Mouse (Mus musculus) liver, adult (tissue): ENCODE results near the gene Elob.

Source experiments
- GATA4 ChIP-seq: IDR thresholded peaks from 2 replicates; pipeline ENCODE4 v1.6.1; 2014; ENCODE audit warnings: mild to moderate bottlenecking, low read length; ENCODE audit not compliant: insufficient replicate concordance

Gene Elob

GRCm38 (mm10) chr17:23803366-23804041 lies 25.4 kb downstream of the Elob start:
- no peak for TF ChIP-seq GATA4

DNA sequence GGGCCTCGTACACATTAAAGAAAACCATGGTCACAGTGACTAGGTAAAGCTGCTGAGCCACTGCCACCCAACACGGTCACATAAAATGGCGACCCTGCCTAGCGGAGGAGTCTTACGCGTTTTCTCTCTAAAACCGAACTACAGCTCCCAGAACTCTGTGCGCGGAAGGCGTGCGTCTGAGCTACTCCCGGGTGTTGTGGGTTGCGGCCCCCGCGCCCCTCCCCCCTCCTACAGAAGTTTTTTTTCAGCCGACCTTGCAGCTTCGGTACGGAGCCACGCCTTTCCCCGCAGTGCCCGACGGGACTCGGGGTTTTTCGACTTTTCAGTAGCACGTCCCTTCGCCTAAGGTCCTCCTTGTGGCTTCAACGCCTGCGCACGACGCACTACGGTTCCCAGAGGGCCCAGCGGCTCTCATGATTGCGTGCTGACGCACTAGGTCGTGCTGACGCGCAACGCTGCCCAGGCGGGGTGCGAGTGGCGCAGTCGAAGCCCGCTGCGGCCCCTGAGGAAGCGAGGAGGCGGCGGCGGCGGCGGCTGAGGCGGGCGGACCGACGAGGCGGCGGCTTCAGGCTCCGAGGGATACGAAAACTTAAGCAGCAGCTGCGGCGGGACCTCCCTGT lies 26.1 kb downstream of the Elob start:
- no peak for TF ChIP-seq GATA4

DNA sequence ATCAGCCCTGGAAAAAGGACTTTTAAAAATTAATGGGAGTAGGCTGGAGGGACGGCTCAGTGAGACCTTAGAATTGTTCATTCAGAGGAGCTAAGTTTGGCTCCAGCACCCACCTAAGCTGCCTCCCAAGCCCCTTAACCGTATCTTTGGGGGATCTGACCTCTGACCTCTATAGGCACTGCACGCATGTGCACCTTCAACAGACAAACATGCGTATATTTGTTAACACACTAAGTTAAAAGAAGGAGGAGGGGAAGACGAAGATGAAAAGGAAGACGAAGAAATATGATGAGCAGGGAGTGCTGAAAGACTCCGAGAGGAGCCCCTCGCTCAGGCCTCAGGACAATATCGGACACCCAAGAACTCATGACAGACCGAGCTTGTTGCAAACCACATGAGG lies 27.3 kb downstream of the Elob start:
- TF ChIP-seq GATA4: no peak

DNA sequence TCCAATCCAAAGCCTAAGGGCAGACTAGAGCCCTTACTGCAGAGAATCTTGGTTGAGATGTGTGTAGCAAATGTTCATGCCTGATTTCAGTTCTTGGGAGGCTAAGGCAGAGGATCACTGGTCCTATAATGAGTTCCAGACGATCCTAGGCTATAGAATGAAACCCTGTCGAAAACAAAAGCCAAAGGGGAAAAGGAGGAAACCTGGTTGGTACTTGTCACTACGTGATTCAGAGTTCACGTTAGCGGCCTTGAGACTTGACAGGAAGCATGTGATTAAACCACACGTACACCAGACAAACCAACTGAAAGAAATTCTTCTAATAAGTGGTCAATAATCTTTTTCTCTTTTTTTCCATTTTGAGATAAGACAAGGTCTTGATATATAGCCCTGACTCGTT lies 31.6 kb downstream of the Elob start:
- TF ChIP-seq GATA4: no peak

DNA sequence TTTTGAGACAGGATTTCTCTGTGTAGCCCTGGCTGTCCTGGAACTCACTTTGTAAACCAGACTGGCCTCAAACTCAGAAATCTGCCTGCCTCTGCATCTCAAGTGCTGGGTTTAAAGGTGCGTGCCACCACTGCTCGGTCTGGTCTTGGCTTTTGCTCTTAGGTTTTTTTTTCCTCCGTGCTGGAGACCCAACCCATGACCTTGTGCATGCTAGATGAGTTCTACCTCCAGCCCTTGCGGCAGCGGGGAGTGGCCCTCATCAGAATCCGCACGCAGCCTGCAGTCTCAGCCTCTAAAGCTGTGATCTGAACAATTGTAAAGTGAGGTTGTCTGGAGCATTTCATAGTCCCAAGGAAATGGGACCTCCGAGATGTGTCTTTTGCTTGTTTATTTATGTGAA lies 33.6 kb downstream of the Elob start:
- TF ChIP-seq GATA4: no peak

GRCm38 (mm10) chr17:23791079-23791357 lies 37.9 kb downstream of the Elob start:
- no peak for TF ChIP-seq GATA4

GRCm38 (mm10) chr17:23790269-23791078 lies 38.5 kb downstream of the Elob start, which contains the start of gene Srrm2:
Gene Srrm2 (plus strand): TSS chr17:23790532.
- TF ChIP-seq GATA4: no peak

DNA sequence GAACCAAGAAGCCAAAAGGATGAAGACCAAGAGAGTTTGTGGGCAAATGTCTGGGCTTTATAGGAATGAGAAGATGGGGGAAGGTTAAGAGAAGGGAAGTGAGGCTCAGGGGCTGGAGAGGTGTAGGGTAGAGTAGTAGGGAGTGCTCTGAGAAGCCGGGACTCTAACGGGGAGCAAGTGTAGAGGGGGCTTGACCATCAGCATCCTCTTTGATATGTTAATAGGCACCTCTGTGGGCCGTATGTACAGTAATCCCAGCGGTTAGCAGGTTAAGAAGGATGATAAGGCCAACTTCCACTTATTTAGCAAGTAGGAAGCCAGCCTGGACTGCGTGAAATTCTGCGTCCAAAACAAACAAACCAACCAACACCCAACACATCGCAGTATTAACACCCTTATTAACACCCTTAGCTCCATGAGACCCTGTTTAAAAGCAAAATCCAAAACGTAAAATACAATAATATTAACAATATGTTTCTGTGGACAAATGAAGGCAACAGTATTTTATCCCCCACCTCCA lies 39.1 kb downstream of the Elob start:
- no peak for TF ChIP-seq GATA4

GRCm38 (mm10) chr17:23788973-23789372 lies 40.0 kb downstream of the Elob start:
- TF ChIP-seq GATA4: no peak

GRCm38 (mm10) chr17:23786510-23786931 lies 42.4 kb downstream of the Elob start:
- no peak for TF ChIP-seq GATA4

GRCm38 (mm10) chr17:23785561-23786471 lies 43.1 kb downstream of the Elob start, which contains the start of gene Flywch2:
Gene Flywch2 (minus strand): TSS chr17:23786081.
- no peak for TF ChIP-seq GATA4

- no peak for TF ChIP-seq GATA4
Measured at GRCm38 (mm10) chr17:23783352-23783751, 45.6 kb downstream of the Elob start.

DNA sequence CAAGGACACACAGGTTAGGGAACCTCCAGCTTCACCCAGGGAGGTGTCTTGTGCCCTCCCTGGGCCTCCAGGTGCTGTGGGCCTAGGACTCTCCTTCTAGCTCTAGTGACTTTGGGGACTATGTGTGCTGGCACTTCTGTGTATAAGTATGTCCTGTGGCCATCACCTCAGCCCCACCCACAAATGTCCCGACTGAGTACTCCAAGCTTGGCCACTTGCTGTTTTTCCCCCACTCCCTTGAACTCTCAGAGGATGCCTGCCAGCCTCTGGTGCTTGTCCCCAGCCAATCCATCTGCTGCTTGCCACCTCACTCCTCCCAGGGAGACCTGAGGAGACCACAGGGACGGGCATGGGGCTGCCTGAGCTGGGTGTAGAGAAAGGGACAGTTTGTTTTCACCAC lies 50.5 kb downstream of the Elob start:
- TF ChIP-seq GATA4: no peak

DNA sequence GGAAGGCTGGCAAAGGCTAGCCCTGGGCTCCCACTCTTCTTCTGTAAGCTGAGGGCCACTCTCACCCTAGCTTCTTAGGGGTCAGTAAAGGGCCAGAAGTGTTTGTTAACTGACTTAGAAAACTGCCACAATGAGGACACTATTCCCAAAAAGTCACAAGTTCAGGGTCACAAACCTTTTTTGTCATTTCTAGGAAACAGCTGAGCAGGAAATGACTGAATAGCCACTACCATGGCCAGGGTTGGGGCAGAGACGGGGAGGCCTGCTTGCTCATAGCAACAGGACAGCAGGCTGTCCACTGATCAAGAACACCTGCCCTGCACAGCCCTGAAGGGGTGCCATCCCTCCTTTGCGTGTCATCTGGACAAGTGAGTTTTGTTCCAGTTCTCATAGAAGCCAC lies 51.8 kb downstream of the Elob start:
- no peak for TF ChIP-seq GATA4

- no peak for TF ChIP-seq GATA4
Measured at GRCm38 (mm10) chr17:23776216-23776615, 52.7 kb downstream of the Elob start.
